Mouse (Mus musculus): Measurements from ENCODE around the gene Cog8. TPM values are rescaled to one million over a fixed set of nuclear protein-coding genes. Genes with fewer than 3 reads are reported as not detected.
"Not testable (repeated sequence)": the region's sequence is repeated elsewhere in the genome, so short reads cannot be mapped to it uniquely, and the experiment has no call there.

Cog8 gene
- polyA plus RNA-seq, 1 experiment, result 18.5 TPM

DNA sequence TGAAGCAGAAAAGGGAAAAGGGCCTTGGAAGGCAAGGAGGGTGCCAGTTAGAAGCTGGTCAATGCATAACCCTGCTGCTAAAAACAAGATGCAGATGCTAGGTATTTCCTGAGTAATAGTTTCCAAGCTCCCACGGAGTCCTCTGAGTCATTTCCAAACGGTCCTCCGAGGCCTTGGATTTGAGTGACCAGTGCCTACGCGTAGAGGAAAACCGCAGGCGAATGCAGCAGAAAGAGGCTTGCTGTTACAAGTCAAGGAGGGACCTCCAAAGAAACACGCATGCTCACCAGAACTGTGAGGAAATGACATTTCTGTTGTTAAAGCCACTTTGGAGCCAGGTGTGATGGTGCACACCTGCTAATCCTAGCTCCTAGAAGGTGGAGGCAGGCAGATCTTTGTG lies 33.0 kb downstream of the Cog8 start:
- Histone ChIP-seq H3K27me3 (replicated peaks) (peaks cover 34% of the 10 kb centered on the region), H3K36me3 (replicated peaks; ENCODE audit: low read length) (no peaks in the 10 kb centered on the region), H3K4me3 (replicated peaks) (no peak overlapping the region), H3K9me3 (no peaks in the 10 kb centered on the region), H3K4me1 (peaks cover 7% of the 10 kb centered on the region)
- TF ChIP-seq GATA1 (IDR thresholded peaks at IDR 0.05; ENCODE audit: borderline replicate concordance, low read length), result no peak
- no peak for TF ChIP-seq FLI1 (IDR thresholded peaks at IDR 0.05; ENCODE audit: low read length)

DNA sequence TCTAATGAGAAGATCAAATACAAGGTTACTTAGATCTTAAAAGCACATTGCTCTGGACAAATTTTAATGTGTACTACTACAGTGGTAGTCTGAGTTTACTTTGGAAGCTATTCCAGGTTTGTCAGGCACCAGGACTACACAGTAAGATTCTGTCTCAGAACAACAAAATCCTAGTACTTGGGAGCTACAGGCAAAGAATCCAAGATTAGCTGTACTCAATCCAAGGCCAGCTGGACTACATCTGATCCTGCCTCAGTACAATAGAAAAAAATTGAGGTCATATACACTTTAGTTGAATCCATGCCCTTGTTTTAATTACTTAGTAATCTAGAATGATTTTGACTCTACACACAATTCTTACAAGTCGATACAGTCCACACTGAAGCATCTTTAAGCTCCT lies 41.6 kb downstream of the Cog8 start:
- Histone ChIP-seq H3K4me3 (replicated peaks) (no peak overlapping the region), H3K36me3 (replicated peaks; ENCODE audit: low read length) (peaks cover 2% of the 10 kb centered on the region), H3K9me3 (no peaks in the 10 kb centered on the region), H3K27me3 (replicated peaks) (peaks cover 14% of the 10 kb centered on the region), H3K4me1 (no peaks in the 10 kb centered on the region)
- TF ChIP-seq GATA1 (IDR thresholded peaks at IDR 0.05; ENCODE audit: borderline replicate concordance, low read length), result no peak
- TF ChIP-seq FLI1 (IDR thresholded peaks at IDR 0.05; ENCODE audit: low read length), result no peak

DNA sequence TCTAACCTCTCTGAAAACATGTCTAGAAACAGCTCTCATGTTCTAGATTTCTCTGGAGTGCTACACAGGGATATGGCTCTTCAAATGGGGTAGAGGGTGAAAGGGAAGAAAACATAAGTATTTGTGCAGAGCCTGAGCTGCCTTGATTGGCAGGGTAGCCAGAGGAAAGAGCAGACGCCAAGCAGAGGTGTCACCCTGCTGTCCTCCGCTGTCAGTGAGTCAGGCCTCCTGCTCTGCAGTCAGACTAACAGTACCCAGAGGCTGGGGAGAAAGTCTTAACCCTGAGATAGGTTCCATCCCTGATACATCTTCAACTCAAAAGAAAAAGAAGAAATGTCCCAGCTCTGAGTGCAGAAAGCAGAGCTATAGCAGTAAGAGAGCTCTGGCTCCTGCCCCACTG lies 43.8 kb downstream of the Cog8 start:
- Histone ChIP-seq H3K36me3 (replicated peaks; ENCODE audit: low read length) (peaks cover 8% of the 10 kb centered on the region), H3K4me1 (no peaks in the 10 kb centered on the region), H3K9me3 (no peaks in the 10 kb centered on the region), H3K27me3 (replicated peaks) (peaks cover 10% of the 10 kb centered on the region), H3K4me3 (replicated peaks) (no peak overlapping the region)
- TF ChIP-seq FLI1 (IDR thresholded peaks at IDR 0.05; ENCODE audit: low read length), result no peak
- no peak for TF ChIP-seq GATA1 (IDR thresholded peaks at IDR 0.05; ENCODE audit: borderline replicate concordance, low read length)

DNA sequence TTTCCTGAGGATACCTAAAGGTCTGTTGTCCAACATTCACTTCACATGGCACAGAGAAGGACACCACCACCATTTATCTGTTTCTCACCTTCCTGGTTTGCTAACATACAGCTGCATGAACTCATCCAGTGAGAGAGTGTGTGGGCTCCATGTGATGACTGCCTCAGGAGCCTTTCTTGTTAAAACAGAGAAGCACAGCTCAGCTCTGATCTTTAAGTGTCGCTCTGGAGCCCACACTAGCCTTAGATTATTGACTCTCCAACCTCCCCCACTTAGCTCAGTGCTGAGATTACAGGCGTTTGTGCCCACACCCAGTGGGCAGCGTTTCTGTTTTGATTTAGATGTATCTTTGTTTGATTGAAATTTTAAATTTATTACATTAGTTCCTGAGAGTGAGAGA lies 48.7 kb downstream of the Cog8 start:
- Histone ChIP-seq H3K4me3 (replicated peaks) (no peak overlapping the region), H3K27me3 (replicated peaks) (peaks cover 8% of the 10 kb centered on the region), H3K36me3 (replicated peaks; ENCODE audit: low read length) (peaks cover 8% of the 10 kb centered on the region), H3K9me3 (no peaks in the 10 kb centered on the region), H3K4me1 (peaks cover 7% of the 10 kb centered on the region)
- TF ChIP-seq FLI1 (IDR thresholded peaks at IDR 0.05; ENCODE audit: low read length) (no peak), GATA1 (IDR thresholded peaks at IDR 0.05; ENCODE audit: borderline replicate concordance, low read length) (no peak)

DNA sequence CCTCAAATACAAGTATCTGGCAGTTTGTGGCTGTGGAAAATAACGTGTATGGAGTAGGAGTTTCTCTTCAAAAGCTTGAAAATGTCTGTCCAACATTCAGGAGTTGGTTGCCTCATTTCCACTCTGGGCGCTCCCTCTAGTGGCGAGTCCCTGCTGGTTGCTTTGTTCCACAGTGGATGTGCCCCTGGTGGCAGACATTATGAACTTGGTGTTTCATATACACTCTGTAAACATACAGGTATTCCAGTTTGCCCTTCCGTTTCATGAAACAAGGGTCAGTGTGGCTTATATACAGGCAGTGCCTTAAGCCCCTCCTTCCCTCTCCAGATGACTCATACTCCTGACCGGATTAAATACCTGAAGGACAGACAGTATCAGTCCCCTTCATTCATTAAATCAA lies 54.0 kb downstream of the Cog8 start:
- H3K27me3 ChIP-seq (replicated peaks), result peaks cover 2% of the 10 kb centered on the region
- H3K4me3 ChIP-seq (replicated peaks), result peak overlapping the region; percentile 71
- TF ChIP-seq GATA1 (IDR thresholded peaks at IDR 0.05; ENCODE audit: borderline replicate concordance, low read length), result no peak
- TF ChIP-seq FLI1 (IDR thresholded peaks at IDR 0.05; ENCODE audit: low read length), result no peak
- H3K36me3 ChIP-seq (replicated peaks; ENCODE audit: low read length), result no peaks in the 10 kb centered on the region
- H3K9me3 ChIP-seq, result no peaks in the 10 kb centered on the region
- peaks cover 16% of the 10 kb centered on the region for H3K4me1 ChIP-seq

DNA sequence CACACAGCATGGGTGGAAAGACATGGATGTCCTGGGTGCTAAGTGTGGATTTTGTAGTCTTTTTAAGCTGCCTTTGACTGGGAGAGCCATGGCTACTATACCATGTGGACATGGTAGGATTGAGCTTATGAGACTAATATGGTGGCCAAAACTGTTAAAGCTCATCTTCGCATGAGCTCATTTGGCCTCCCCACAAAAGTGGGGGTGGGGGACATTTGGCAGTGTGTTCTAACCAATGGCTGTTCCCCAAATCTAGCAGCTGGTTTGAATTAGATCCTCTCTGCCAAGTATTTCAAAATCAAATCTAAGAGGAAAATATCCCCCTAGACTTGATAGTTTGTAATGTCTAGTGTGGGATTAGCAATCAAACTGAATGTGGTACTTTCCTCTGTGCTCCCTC lies 57.4 kb downstream of the Cog8 start:
- H3K36me3 ChIP-seq (replicated peaks; ENCODE audit: low read length), result no peaks in the 10 kb centered on the region
- H3K9me3 ChIP-seq, result no peaks in the 10 kb centered on the region
- TF ChIP-seq FLI1 (IDR thresholded peaks at IDR 0.05; ENCODE audit: low read length), result no peak
- TF ChIP-seq GATA1 (IDR thresholded peaks at IDR 0.05; ENCODE audit: borderline replicate concordance, low read length), result no peak
- peaks cover 1% of the 10 kb centered on the region for H3K27me3 ChIP-seq (replicated peaks)
- no peak overlapping the region for H3K4me3 ChIP-seq (replicated peaks)
- peaks cover 10% of the 10 kb centered on the region for H3K4me1 ChIP-seq

DNA sequence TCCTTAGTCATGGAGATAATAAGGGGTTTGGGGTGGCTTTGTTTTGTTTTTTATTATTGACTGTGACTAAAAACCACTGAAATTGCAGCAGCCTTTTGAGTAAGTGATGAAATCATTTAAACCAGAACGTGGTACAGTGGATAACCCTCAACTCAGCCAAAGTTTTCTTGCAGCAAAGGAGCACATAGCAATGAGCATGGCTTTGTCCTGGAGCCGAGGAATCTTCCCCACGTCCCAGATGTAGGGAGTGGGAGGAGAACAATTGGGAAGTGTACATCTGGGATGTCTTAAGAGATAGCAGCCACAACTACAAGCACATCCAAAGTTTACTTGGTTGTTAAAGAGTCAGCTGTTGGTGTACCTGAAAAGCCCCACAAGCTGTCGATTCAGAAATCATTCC lies 59.1 kb downstream of the Cog8 start:
- Histone ChIP-seq H3K36me3 (replicated peaks; ENCODE audit: low read length) (no peaks in the 10 kb centered on the region), H3K27me3 (replicated peaks) (peaks cover 1% of the 10 kb centered on the region), H3K4me1 (peaks cover 12% of the 10 kb centered on the region), H3K9me3 (no peaks in the 10 kb centered on the region), H3K4me3 (replicated peaks) (no peak overlapping the region)
- TF ChIP-seq FLI1 (IDR thresholded peaks at IDR 0.05; ENCODE audit: low read length) (no peak), GATA1 (IDR thresholded peaks at IDR 0.05; ENCODE audit: borderline replicate concordance, low read length) (no peak)

DNA sequence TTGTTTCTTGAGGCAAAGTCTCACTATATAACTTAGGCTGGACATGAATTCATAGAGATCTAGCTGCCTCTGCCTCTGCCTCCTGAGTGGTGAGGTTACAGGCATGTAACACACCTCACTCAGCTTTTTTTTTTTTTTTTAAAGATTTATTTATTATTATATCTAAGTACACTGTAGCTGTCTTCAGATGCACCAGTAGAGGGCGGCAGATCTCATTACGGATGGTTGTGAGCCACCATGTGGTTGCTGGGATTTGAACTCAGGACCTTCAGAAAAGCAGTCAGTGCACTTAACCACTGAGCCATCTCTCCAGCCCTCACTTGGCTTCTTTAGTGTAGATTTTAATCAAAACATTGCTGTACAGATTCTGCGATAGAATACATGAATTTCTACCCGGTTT lies 60.1 kb downstream of the Cog8 start:
- not testable (repeated sequence) for H3K27me3 ChIP-seq (replicated peaks); H3K4me1 ChIP-seq; H3K36me3 ChIP-seq (replicated peaks; ENCODE audit: low read length)

More for the DNA sequence above, 60.1 kb downstream of the Cog8 start:
- not testable (repeated sequence) for H3K9me3 ChIP-seq; H3K4me3 ChIP-seq (replicated peaks)

Other genes starting within 250 kb of the Cog8 start
- gene Has3, start 186.4 kb downstream of the Cog8 start, polyA plus RNA-seq (2012; ENCODE audit: insufficient read depth, low replicate concordance), result not detected in 2 replicates
- gene Utp4, start 163.1 kb downstream of the Cog8 start, polyA plus RNA-seq (2012; ENCODE audit: insufficient read depth, low replicate concordance), result 1.5 and 3.0 TPM in 2 replicates
- gene Sntb2, start 120.9 kb downstream of the Cog8 start, polyA plus RNA-seq (2012; ENCODE audit: insufficient read depth, low replicate concordance), result 0.37 and 0.63 TPM in 2 replicates
- 4.1 and 12.0 TPM in 2 replicates for gene Vps4a, start 25.5 kb downstream of the Cog8 start, polyA plus RNA-seq (2012; ENCODE audit: insufficient read depth, low replicate concordance)
- 7.9 and 8.3 TPM in 2 replicates for gene Pdf, start 8.1 kb downstream of the Cog8 start, polyA plus RNA-seq (2012; ENCODE audit: insufficient read depth, low replicate concordance)
- gene Nip7, start 188 bp upstream of the Cog8 start, polyA plus RNA-seq (2012; ENCODE audit: insufficient read depth, low replicate concordance), result 4.2 and 5.3 TPM in 2 replicates
- gene Tmed6, start 9.0 kb upstream of the Cog8 start, polyA plus RNA-seq (2012; ENCODE audit: insufficient read depth, low replicate concordance), result not detected in 2 replicates
- 8.9 and 16.2 TPM in 2 replicates for gene Terf2, start 39.9 kb upstream of the Cog8 start, polyA plus RNA-seq (2012; ENCODE audit: insufficient read depth, low replicate concordance)
- gene Cyb5b, start 94.0 kb upstream of the Cog8 start, polyA plus RNA-seq (2012; ENCODE audit: insufficient read depth, low replicate concordance), result 2.0 and 13.0 TPM in 2 replicates
- gene Nfat5, start 236.8 kb upstream of the Cog8 start, polyA plus RNA-seq (2012; ENCODE audit: insufficient read depth, low replicate concordance), result 0.41 and 0.71 TPM in 2 replicates